Mouse (Mus musculus) G1E (cell line): ENCODE data around the gene Lmtk2. TPM values are rescaled to one million over a fixed set of nuclear protein-coding genes. Genes with fewer than 3 reads are reported as not detected.

Experiments used
- ATAC-seq: 2 replicates; pipeline ENCODE4 v1.8.0; 2016; ENCODE audit warnings: mild to moderate bottlenecking; ENCODE audit not compliant: insufficient number of reproducible peaks, poor library complexity, low FRiP score, severe bottlenecking; ENCODE audit errors: extremely low read depth
- DNase-seq: peaks from one replicate; pipeline ENCODE4 v3.0.0; 2012; ENCODE audit warnings: low spot score
- H3K27me3 ChIP-seq: 2 replicates; pipeline ENCODE4 v1.6.1; 2012; ENCODE audit warnings: mild to moderate bottlenecking, low read length, inconsistent platforms; ENCODE audit not compliant: insufficient read depth
- H3K36me3 ChIP-seq: replicated peaks from 2 replicates; pipeline ENCODE3; 2012; ENCODE audit warnings: mild to moderate bottlenecking, inconsistent platforms
- H3K4me1 ChIP-seq: 2 replicates; pipeline ENCODE4 v1.6.1; 2012; ENCODE audit warnings: low read depth, low read length, inconsistent platforms, mixed read lengths; ENCODE audit not compliant: insufficient read depth
- H3K4me3 ChIP-seq: 2 replicates; pipeline ENCODE4 v1.5.1; 2012; ENCODE audit warnings: low read depth, mild to moderate bottlenecking, inconsistent platforms, low read length, moderate library complexity, mixed read lengths
- H3K9me3 ChIP-seq: replicated peaks from 2 replicates; pipeline ENCODE4 v1.6.1; 2012; ENCODE audit warnings: inconsistent platforms
- CTCF ChIP-seq: IDR thresholded peaks from 2 replicates; pipeline ENCODE4 v1.5.1; 2012; ENCODE audit warnings: low read depth, low read length, inconsistent platforms, mixed read lengths
- GATA1 ChIP-seq: IDR thresholded peaks from 2 replicates; pipeline ENCODE4 v1.6.1; 2012; ENCODE audit warnings: borderline replicate concordance, low read length, inconsistent platforms, mixed read lengths
- GATA2 ChIP-seq: IDR thresholded peaks from 2 replicates; pipeline ENCODE4 v1.6.1; 2012; ENCODE audit warnings: low read depth, low read length, inconsistent platforms, borderline replicate concordance
- POLR2AphosphoS5 ChIP-seq: IDR thresholded peaks from 2 replicates; pipeline ENCODE4 v1.6.1; 2012; ENCODE audit warnings: low read depth, low read length, inconsistent platforms; ENCODE audit not compliant: insufficient replicate concordance
- TAL1 ChIP-seq: conservative IDR thresholded peaks from 2 replicates; pipeline ENCODE4 v1.6.1; 2012; ENCODE audit warnings: low read depth, low read length, inconsistent platforms, mixed read lengths
- polyA plus RNA-seq: library from polyadenylated mRNA; stranded (reverse); fragments of >175 nt; gene quantifications from 2 replicates; pipeline ENCODE4 v1.2.3, GENCODE M21; 2012
- total RNA-seq, 2 experiments: library from RNA; stranded (forward) in 1 of 2; stranded (reverse) in 1 of 2; fragments of 200-1000 nt in 1 of 2; fragments of >200 nt in 1 of 2; fragmentation: Nextera tagmentation in 1 of 2; gene quantifications; 2 replicates each; pipeline ENCODE4 v1.2.3; 2014 to 2017

Lmtk2 gene
- total and polyA plus RNA-seq, 3 experiments = 9.3 to 29.0 (median 11.7) TPM

GRCm38 (mm10) chr5:144189327-144189726 lies 89.1 kb downstream of the Lmtk2 start:
- DNase-seq = no peak
- TF ChIP-seq CTCF (no peak), POLR2AphosphoS5 (no peak), GATA1 (no peak), GATA2 (no peak)
- H3K4me3 ChIP-seq = no peak overlapping the region; the same call in 1 of the 2 replicates
- peaks cover 77% of the 10 kb centered on the region for H3K36me3 ChIP-seq
- peaks cover 39% of the 10 kb centered on the region for H3K4me1 ChIP-seq
- H3K27me3 ChIP-seq = no peaks in the 10 kb centered on the region
- H3K9me3 ChIP-seq = no peaks in the 10 kb centered on the region
- ATAC-seq = no peak

GRCm38 (mm10) chr5:144189950-144190583 lies 89.8 kb downstream of the Lmtk2 start, which contains the start of gene Bhlha15:
Gene Bhlha15 (plus strand): TSS chr5:144190286.
- Histone ChIP-seq H3K4me3 (peak within 1 kb of the TSS; percentile 68), H3K36me3 (peaks cover 69% of the 10 kb centered on the region), H3K27me3 (no peaks in the 10 kb centered on the region; the same call in 1 of the 2 replicates), H3K9me3 (no peaks in the 10 kb centered on the region), H3K4me1 (peaks cover 32% of the 10 kb centered on the region)
- peak; percentile 74 for ATAC-seq
- DNase-seq = peak; percentile 68
- TF ChIP-seq POLR2AphosphoS5 (no peak), GATA1 (no peak), GATA2 (no peak), CTCF (no peak), TAL1 (no peak)

- H3K27me3 ChIP-seq = no peaks in the 10 kb centered on the region; the same call in 1 of the 2 replicates
- no peak for ATAC-seq
- H3K36me3 ChIP-seq = peaks cover 60% of the 10 kb centered on the region
- H3K4me3 ChIP-seq = peak overlapping the region; percentile 68; the same call in 1 of the 2 replicates
- no peak for TF ChIP-seq CTCF
- TF ChIP-seq GATA1 = no peak
- no peak for TF ChIP-seq TAL1
- no peak for TF ChIP-seq GATA2
- no peak for TF ChIP-seq POLR2AphosphoS5
- peaks cover 32% of the 10 kb centered on the region for H3K4me1 ChIP-seq
- H3K9me3 ChIP-seq = no peaks in the 10 kb centered on the region
- no peak for DNase-seq
Measured at GRCm38 (mm10) chr5:144191026-144191425, 90.8 kb downstream of the Lmtk2 start.

GRCm38 (mm10) chr5:144192673-144193072 lies 92.4 kb downstream of the Lmtk2 start:
- no peak for DNase-seq
- Histone ChIP-seq H3K27me3 (no peaks in the 10 kb centered on the region; the same call in 1 of the 2 replicates), H3K9me3 (no peaks in the 10 kb centered on the region), H3K4me1 (peaks cover 32% of the 10 kb centered on the region), H3K4me3 (no peak overlapping the region), H3K36me3 (peaks cover 45% of the 10 kb centered on the region)
- no peak for ATAC-seq
- no peak for TF ChIP-seq GATA1
- no peak for TF ChIP-seq TAL1
- no peak for TF ChIP-seq GATA2
- no peak for TF ChIP-seq POLR2AphosphoS5
- no peak for TF ChIP-seq CTCF

- no peak overlapping the region for H3K4me3 ChIP-seq
- H3K27me3 ChIP-seq = no peaks in the 10 kb centered on the region; the same call in 1 of the 2 replicates
- no peak for ATAC-seq
- no peaks in the 10 kb centered on the region for H3K9me3 ChIP-seq
- peaks cover 30% of the 10 kb centered on the region for H3K36me3 ChIP-seq
- no peak for DNase-seq
- peaks cover 24% of the 10 kb centered on the region for H3K4me1 ChIP-seq
- TF ChIP-seq POLR2AphosphoS5 (no peak), GATA2 (no peak), GATA1 (no peak), CTCF (no peak), TAL1 (no peak)
Measured at GRCm38 (mm10) chr5:144194416-144194815, 94.2 kb downstream of the Lmtk2 start.

GRCm38 (mm10) chr5:144195567-144195966 lies 95.3 kb downstream of the Lmtk2 start:
- H3K4me1 ChIP-seq = peaks cover 13% of the 10 kb centered on the region
- no peak for DNase-seq
- no peak for TF ChIP-seq TAL1
- no peak for TF ChIP-seq CTCF
- no peak for TF ChIP-seq GATA2
- no peak for TF ChIP-seq POLR2AphosphoS5
- no peak for ATAC-seq
- H3K9me3 ChIP-seq = no peaks in the 10 kb centered on the region
- H3K27me3 ChIP-seq = peaks cover 9% of the 10 kb centered on the region; the same call in 1 of the 2 replicates
- H3K4me3 ChIP-seq = no peak overlapping the region
- peaks cover 30% of the 10 kb centered on the region for H3K36me3 ChIP-seq
